Mouse (Mus musculus) layer of hippocampus, postnatal 14 days (tissue): Measurements from ENCODE around the gene Tmem41b. TPM values are rescaled to one million over a fixed set of nuclear protein-coding genes. Genes with fewer than 3 reads are reported as not detected.

Experiments used
- DNase-seq, 2 experiments: peaks; one replicate each; pipeline ENCODE4 v3.0.0; 2021 to 2022; ENCODE audit warnings: low spot score in 2 of 2, mixed read lengths in 1 of 2
- total RNA-seq, 2 experiments: library from RNA; stranded (reverse); gene quantifications; 2 replicates each; pipeline ENCODE4 v1.2.3; 2021

Tmem41b gene
- total RNA-seq, 2 experiments from 2014 or later = 61.8 to 63.9 TPM

- no peak for DNase-seq
Measured at GRCm38 (mm10) chr7:109928365-109928764, 58.4 kb downstream of the Tmem41b start.

- no peak for DNase-seq
Measured at GRCm38 (mm10) chr7:109924965-109925364, 61.8 kb downstream of the Tmem41b start.

GRCm38 (mm10) chr7:109922889-109923288 is 63.8 kb downstream of the Tmem41b start:
- no peak for DNase-seq

Other genes with a start within 250 kb of the Tmem41b start
- 10 to 100 TPM; 82.6 to 83.7 TPM for gene Tmem9b, start 234.1 kb downstream of the Tmem41b start, total RNA-seq
- gene Nrip3, start 204.9 kb downstream of the Tmem41b start, total RNA-seq = 100 to 1,000 TPM; 200 to 227 TPM
- gene Scube2, start 121.2 kb downstream of the Tmem41b start, total RNA-seq = 1 to 10 TPM; 1.6 to 2.0 TPM
- gene Dennd5a, start 26.5 kb downstream of the Tmem41b start, total RNA-seq = 100 to 1,000 TPM; 182 to 205 TPM
- 10 to 100 TPM; 86.7 to 89.1 TPM for gene Ipo7, start 31.3 kb upstream of the Tmem41b start, total RNA-seq
- 10 to 100 TPM; 10.1 to 10.9 TPM for gene Zfp143, start 74.3 kb upstream of the Tmem41b start, total RNA-seq
- 10 to 100 TPM; 12.9 to 13.0 TPM for gene Wee1, start 135.1 kb upstream of the Tmem41b start, total RNA-seq
- gene Swap70, start 234.8 kb upstream of the Tmem41b start, total RNA-seq = 10 to 100 TPM; 12.1 to 14.6 TPM